Mouse (Mus musculus): ENCODE data around the gene Serpina1f. TPM values are rescaled to one million over a fixed set of nuclear protein-coding genes. Genes with fewer than 3 reads are reported as not detected.

Serpina1f gene
- polyA plus RNA-seq, 1 experiment, result not detected

- peak within 1 kb of the TSS; percentile 69 for H3K4me2 ChIP-seq (ENCODE audit: low read depth)
- H3K4me3 ChIP-seq, result no peak within 1 kb of the TSS
- TF ChIP-seq USF1 (IDR thresholded peaks at IDR 0.05; ENCODE audit: low read depth), result no peak
- TF ChIP-seq MAX (IDR thresholded peaks at IDR 0.05; ENCODE audit: low read depth), result no peak
- TF ChIP-seq TCF12 (IDR thresholded peaks at IDR 0.05; ENCODE audit: insufficient read depth, poor library complexity, severe bottlenecking), result peak; percentile 30
- TF ChIP-seq TCF3 (IDR thresholded peaks at IDR 0.05; ENCODE audit: insufficient read length, low read depth), result no peak
- no peak for TF ChIP-seq CEBPB (IDR thresholded peaks at IDR 0.05; ENCODE audit: insufficient read depth, poor library complexity, severe bottlenecking)
- no peak for TF ChIP-seq POLR2A (IDR thresholded peaks at IDR 0.05; ENCODE audit: insufficient read length, low read depth)
- TF ChIP-seq REST (IDR thresholded peaks at IDR 0.05; ENCODE audit: insufficient read depth, insufficient read length), result no peak
- TF ChIP-seq E2F4 (IDR thresholded peaks at IDR 0.05; ENCODE audit: insufficient read depth), result no peak
- TF ChIP-seq POLR2AphosphoS2 (IDR thresholded peaks at IDR 0.05; ENCODE audit: insufficient read length, low read depth), result no peak
- TF ChIP-seq MYOG (IDR thresholded peaks at IDR 0.05; ENCODE audit: control insufficient read depth in 1 of 3, insufficient read depth in 1 of 3, insufficient read length in 2 of 3, low read depth in 2 of 3), result peak; percentile 45 to 69 (median 50)
- no peak for TF ChIP-seq SRF (IDR thresholded peaks at IDR 0.05; ENCODE audit: control insufficient read depth, insufficient read length, low read depth)
- TF ChIP-seq MYOD1 (IDR thresholded peaks at IDR 0.05; ENCODE audit: control insufficient read depth in 1 of 3, insufficient read length in 2 of 3, low read depth in 2 of 3), result peak; percentile 38 to 85 (median 82)
- no peak within 1 kb of the TSS for H3ac ChIP-seq (ENCODE audit: control insufficient read depth, insufficient read length)
- no peaks in the 10 kb centered on the region for H3K27me3 ChIP-seq (ENCODE audit: control insufficient read depth, insufficient read depth, insufficient read length)
- no peaks in the 10 kb centered on the region for H3K36me3 ChIP-seq (ENCODE audit: control insufficient read depth, insufficient read depth)
- H3K79me2 ChIP-seq (ENCODE audit: control insufficient read depth, insufficient read depth), result no peaks in the 10 kb centered on the region
Measured at GRCm38 (mm10) chr12:103656848-103657626, 38.3 kb downstream of the Serpina1f start, which contains the start of gene Serpina6. Gene Serpina6 (minus strand): TSS chr12:103657212.

DNA sequence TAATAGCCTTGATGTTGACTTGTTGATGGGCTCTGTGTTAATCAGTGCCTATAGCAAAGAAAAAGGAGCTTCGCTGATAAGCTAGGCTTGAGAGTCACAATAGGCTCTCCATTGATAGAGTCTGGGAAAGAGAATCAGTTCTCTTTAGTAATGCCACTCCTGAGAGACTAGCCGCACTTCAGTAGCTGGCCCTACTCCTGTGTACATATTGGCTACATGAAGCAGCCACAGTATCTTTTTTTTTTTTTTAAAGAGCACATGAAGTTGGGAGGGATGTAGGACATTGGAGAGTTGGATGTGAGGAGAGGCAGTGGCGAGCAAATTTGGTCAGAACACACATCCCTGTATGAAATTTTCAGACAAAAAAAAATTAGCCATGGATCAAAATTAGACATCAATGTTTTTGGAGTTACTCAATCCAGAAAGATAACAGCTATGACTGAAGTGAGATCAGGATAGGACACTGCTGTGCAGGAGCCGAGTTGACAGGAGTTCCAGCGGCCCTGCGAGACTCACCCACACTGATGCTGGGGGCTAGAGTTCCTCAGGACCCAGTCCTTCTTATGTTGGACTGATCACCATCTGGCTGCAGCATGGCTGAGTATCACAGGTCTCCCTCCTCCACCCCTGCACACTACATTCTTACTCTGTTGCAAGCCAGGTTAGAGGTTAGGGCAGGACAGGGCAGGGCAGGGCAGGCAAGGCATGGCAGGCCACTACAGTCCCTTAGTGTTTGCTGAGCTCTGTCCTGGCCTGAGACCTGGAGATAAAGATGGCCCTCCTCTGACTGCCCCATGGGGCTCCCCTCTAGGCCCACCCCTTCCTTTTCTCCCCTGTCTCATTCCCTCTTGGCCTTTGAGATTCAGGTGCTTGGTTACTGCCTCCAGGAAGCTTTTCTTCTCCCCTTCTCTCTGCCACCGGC, 39.9 kb downstream of the Serpina1f start:
- no peaks in the 10 kb centered on the region for H3K27me3 ChIP-seq (ENCODE audit: control insufficient read depth, insufficient read depth, insufficient read length)

GRCm38 (mm10) chr12:103653836-103654235, 41.5 kb downstream of the Serpina1f start:
- H3K79me2 ChIP-seq (ENCODE audit: control insufficient read depth, insufficient read depth), result no peaks in the 10 kb centered on the region
- no peak overlapping the region for H3K4me3 ChIP-seq
- no peak overlapping the region for H3K4me2 ChIP-seq (ENCODE audit: low read depth)
- H3ac ChIP-seq (ENCODE audit: control insufficient read depth, insufficient read length), result no peak overlapping the region
- TF ChIP-seq POLR2AphosphoS2 (IDR thresholded peaks at IDR 0.05; ENCODE audit: insufficient read length, low read depth), result no peak
- no peak for TF ChIP-seq CEBPB (IDR thresholded peaks at IDR 0.05; ENCODE audit: insufficient read depth, poor library complexity, severe bottlenecking)
- no peak for TF ChIP-seq MYOD1 (IDR thresholded peaks at IDR 0.05; ENCODE audit: control insufficient read depth in 1 of 3, insufficient read length in 2 of 3, low read depth in 2 of 3)
- TF ChIP-seq E2F4 (IDR thresholded peaks at IDR 0.05; ENCODE audit: insufficient read depth), result no peak
- TF ChIP-seq TCF12 (IDR thresholded peaks at IDR 0.05; ENCODE audit: insufficient read depth, poor library complexity, severe bottlenecking), result no peak
- TF ChIP-seq REST (IDR thresholded peaks at IDR 0.05; ENCODE audit: insufficient read depth, insufficient read length), result no peak
- TF ChIP-seq MAX (IDR thresholded peaks at IDR 0.05; ENCODE audit: low read depth), result no peak
- no peak for TF ChIP-seq POLR2A (IDR thresholded peaks at IDR 0.05; ENCODE audit: insufficient read length, low read depth)
- H3K27me3 ChIP-seq (ENCODE audit: control insufficient read depth, insufficient read depth, insufficient read length), result no peaks in the 10 kb centered on the region
- H3K36me3 ChIP-seq (ENCODE audit: control insufficient read depth, insufficient read depth), result no peaks in the 10 kb centered on the region

More for the DNA sequence above, 39.9 kb downstream of the Serpina1f start:
- TF ChIP-seq CEBPB (IDR thresholded peaks at IDR 0.05; ENCODE audit: insufficient read depth, poor library complexity, severe bottlenecking) (no peak), SRF (IDR thresholded peaks at IDR 0.05; ENCODE audit: control insufficient read depth, insufficient read length, low read depth) (no peak), TCF3 (IDR thresholded peaks at IDR 0.05; ENCODE audit: insufficient read length, low read depth) (no peak), REST (IDR thresholded peaks at IDR 0.05; ENCODE audit: insufficient read depth, insufficient read length) (no peak), MAX (IDR thresholded peaks at IDR 0.05; ENCODE audit: low read depth) (no peak), MYOG (IDR thresholded peaks at IDR 0.05; ENCODE audit: control insufficient read depth in 1 of 3, insufficient read depth in 1 of 3, insufficient read length in 2 of 3, low read depth in 2 of 3) (no peak), E2F4 (IDR thresholded peaks at IDR 0.05; ENCODE audit: insufficient read depth) (no peak), TCF12 (IDR thresholded peaks at IDR 0.05; ENCODE audit: insufficient read depth, poor library complexity, severe bottlenecking) (no peak), POLR2A (IDR thresholded peaks at IDR 0.05; ENCODE audit: insufficient read length, low read depth) (no peak), USF1 (IDR thresholded peaks at IDR 0.05; ENCODE audit: low read depth) (no peak), POLR2AphosphoS2 (IDR thresholded peaks at IDR 0.05; ENCODE audit: insufficient read length, low read depth) (no peak), MYOD1 (IDR thresholded peaks at IDR 0.05; ENCODE audit: control insufficient read depth in 1 of 3, insufficient read length in 2 of 3, low read depth in 2 of 3) (no peak)
- H3K4me3 ChIP-seq, result no peak overlapping the region
- H3K4me2 ChIP-seq (ENCODE audit: low read depth), result no peak overlapping the region
- no peaks in the 10 kb centered on the region for H3K36me3 ChIP-seq (ENCODE audit: control insufficient read depth, insufficient read depth)
- H3K79me2 ChIP-seq (ENCODE audit: control insufficient read depth, insufficient read depth), result no peaks in the 10 kb centered on the region
- no peak overlapping the region for H3ac ChIP-seq (ENCODE audit: control insufficient read depth, insufficient read length)

DNA sequence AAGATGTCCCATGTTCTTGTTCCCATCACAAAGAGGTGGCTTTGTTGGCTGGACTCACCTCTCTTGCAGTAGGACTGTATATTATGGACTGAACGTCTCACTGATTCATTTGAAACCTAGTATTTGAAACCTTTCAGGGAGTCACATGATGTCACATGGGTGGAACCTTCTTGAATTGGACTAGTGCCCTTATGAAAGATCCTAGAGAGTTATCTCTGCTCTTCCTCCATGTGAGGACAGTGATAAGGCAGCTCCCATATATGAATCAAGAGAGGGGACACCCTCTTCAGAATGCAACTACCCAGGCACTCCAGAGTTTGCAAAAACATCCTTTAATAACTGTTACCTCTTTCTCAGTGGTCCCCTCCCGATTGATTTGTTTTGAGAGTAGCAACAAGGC, 49.0 kb downstream of the Serpina1f start:
- H3K4me3 ChIP-seq, result no peak overlapping the region
- H3K79me2 ChIP-seq (ENCODE audit: control insufficient read depth, insufficient read depth), result no peaks in the 10 kb centered on the region
- no peaks in the 10 kb centered on the region for H3K36me3 ChIP-seq (ENCODE audit: control insufficient read depth, insufficient read depth)
- TF ChIP-seq MYOG (IDR thresholded peaks at IDR 0.05; ENCODE audit: control insufficient read depth in 1 of 3, insufficient read depth in 1 of 3, insufficient read length in 2 of 3, low read depth in 2 of 3), result no peak
- TF ChIP-seq POLR2A (IDR thresholded peaks at IDR 0.05; ENCODE audit: insufficient read length, low read depth), result no peak
- TF ChIP-seq POLR2AphosphoS2 (IDR thresholded peaks at IDR 0.05; ENCODE audit: insufficient read length, low read depth), result no peak
- TF ChIP-seq REST (IDR thresholded peaks at IDR 0.05; ENCODE audit: insufficient read depth, insufficient read length), result no peak
- no peak for TF ChIP-seq SRF (IDR thresholded peaks at IDR 0.05; ENCODE audit: control insufficient read depth, insufficient read length, low read depth)
- H3K27me3 ChIP-seq (ENCODE audit: control insufficient read depth, insufficient read depth, insufficient read length), result no peaks in the 10 kb centered on the region
- no peak overlapping the region for H3K4me2 ChIP-seq (ENCODE audit: low read depth)
- no peak overlapping the region for H3ac ChIP-seq (ENCODE audit: control insufficient read depth, insufficient read length)
